Mouse (Mus musculus) adipocyte (in vitro differentiated cells): ENCODE results near the gene Gm8653.
"Not testable (repeated sequence)": the region's sequence is repeated elsewhere in the genome, so short reads cannot be mapped to it uniquely, and the experiment has no call there.

Source experiments
- DNase-seq: peaks from one replicate; pipeline ENCODE4 v3.0.0-alpha.2; 2016; ENCODE audit warnings: low spot score

The Gm8653 gene

GRCm38 (mm10) chr7:22201164-22201563, at the start of gene Gm8653:
TSS of gene Gm8653 (minus strand) at chr7:22201264.
- DNase-seq, result not testable (repeated sequence)

GRCm38 (mm10) chr7:22229384-22229783, 28.3 kb upstream of the Gm8653 start, which contains the start of gene Gm8453:
TSS of gene Gm8453 (minus strand) at chr7:22229484.
- not testable (repeated sequence) for DNase-seq

GRCm38 (mm10) chr7:22189077-22189476, 12.0 kb downstream of the Gm8653 start, which contains the start of gene Vmn1r143:
TSS of gene Vmn1r143 (plus strand) at chr7:22189377.
- DNase-seq, result not testable (repeated sequence)

- DNase-seq, result not testable (repeated sequence)
Measured at GRCm38 (mm10) chr7:22163935-22164334, 37.1 kb downstream of the Gm8653 start, which contains the start of gene Vmn1r142. TSS of gene Vmn1r142 (minus strand) at chr7:22164035.
